Mouse (Mus musculus) liver, adult 2 months (tissue): ENCODE results near the gene Ift52. TPM values are rescaled to one million over a fixed set of nuclear protein-coding genes. Genes with fewer than 3 reads are reported as not detected.

Experiments used
- DNase-seq: peaks from one replicate; pipeline ENCODE4 v3.0.0-alpha.2; 2011; ENCODE audit warnings: low read depth, low spot score; ENCODE audit errors: extremely low read depth
- H3K27ac ChIP-seq: fragments of 200-500 bp; replicated peaks from 2 replicates; pipeline ENCODE4 v1.5.1; 2012; ENCODE audit warnings: low read depth, mild to moderate bottlenecking, control low read depth, inconsistent platforms, low read length; ENCODE audit not compliant: insufficient read depth
- H3K27me3 ChIP-seq: fragments of 200-500 bp; 2 replicates; pipeline ENCODE4 v1.6.1; 2012; ENCODE audit warnings: mild to moderate bottlenecking, moderate library complexity, low read length, inconsistent platforms; ENCODE audit not compliant: control insufficient read depth, insufficient read depth
- H3K36me3 ChIP-seq: fragments of 200-500 bp; 2 replicates; pipeline ENCODE4 v1.6.1; 2012; ENCODE audit warnings: low read length, inconsistent platforms; ENCODE audit not compliant: control insufficient read depth, insufficient read depth
- H3K4me1 ChIP-seq: fragments of 200-500 bp; 2 replicates; pipeline ENCODE4 v1.6.1; 2011; ENCODE audit warnings: low read length; ENCODE audit not compliant: control insufficient read depth, insufficient read depth
- H3K4me3 ChIP-seq: fragments of 200-500 bp; 2 replicates; pipeline ENCODE4 v1.5.1; 2011; ENCODE audit warnings: low read depth, mild to moderate bottlenecking, control low read depth, low read length, moderate library complexity; ENCODE audit not compliant: insufficient read depth
- H3K79me2 ChIP-seq: fragments of 200-500 bp; 2 replicates; pipeline ENCODE4 v1.6.1; 2012; ENCODE audit warnings: inconsistent platforms, mild to moderate bottlenecking, low read length, moderate library complexity; ENCODE audit not compliant: control insufficient read depth, insufficient read depth
- H3K9ac ChIP-seq: fragments of 200-500 bp; 2 replicates; pipeline ENCODE4 v1.6.1; 2012; ENCODE audit warnings: low read depth, mild to moderate bottlenecking, control low read depth, inconsistent platforms, low read length
- CTCF ChIP-seq: fragments of 200-500 bp; IDR thresholded peaks from 2 replicates; pipeline ENCODE4 v1.5.1; 2011; ENCODE audit warnings: low read depth, low read length, control low read depth
- POLR2A ChIP-seq: fragments of 200-500 bp; IDR thresholded peaks from 2 replicates; pipeline ENCODE4 v1.6.1; 2011; ENCODE audit warnings: low read length, control low read depth; ENCODE audit not compliant: insufficient read depth; ENCODE audit errors: extremely low read depth
- WGBS: fragments of 180-500 bp; shearing (Covaris S2); methylation state at CpG from one replicate; pipeline ENCODE4 v1.1.7; 2018; 5-methylcytosine and 5-hydroxymethylcytosine counted together
- polyA plus RNA-seq: library from polyadenylated mRNA; depleted of rRNA; stranded (reverse); fragments of >200 nt; gene quantifications from 2 replicates; pipeline ENCODE4 v1.2.3, GENCODE M21; 2012
- total RNA-seq: library from RNA; depleted of rRNA; stranded (reverse); fragments of >200 nt; gene quantifications from 2 replicates; pipeline ENCODE4 v1.2.3, GENCODE M21; 2014

Gene Ift52
- total and polyA plus RNA-seq, 2 experiments = 18.0 to 18.3 TPM

DNA sequence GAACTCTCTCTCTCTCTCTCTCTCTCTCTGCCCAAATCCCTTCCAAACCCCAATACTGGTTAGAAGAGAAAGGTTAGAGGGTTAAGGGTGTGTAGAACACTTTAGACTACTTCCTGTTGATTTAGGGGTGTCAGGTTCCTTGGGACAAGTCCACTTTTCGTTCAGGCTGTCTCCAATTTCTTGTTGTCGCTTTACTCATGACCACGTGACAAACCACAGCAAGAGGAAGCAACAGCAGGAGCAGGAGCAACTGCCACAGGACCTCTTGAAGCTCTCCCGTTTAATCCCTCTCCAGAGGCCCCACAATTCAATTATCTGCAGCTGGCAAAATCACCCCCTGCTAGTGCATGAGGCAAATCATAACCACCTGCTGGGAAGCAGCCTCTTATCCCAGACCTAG is 15.5 kb downstream of the Ift52 start:
- no peak for TF ChIP-seq POLR2A
- no peak for TF ChIP-seq CTCF
- 77% methylated on average over 4 of the region's 4 CpGs for WGBS
- DNase-seq = no peak
- H3K79me2 ChIP-seq = no peaks in the 10 kb centered on the region
- no peak overlapping the region for H3K9ac ChIP-seq
- H3K27me3 ChIP-seq = no peaks in the 10 kb centered on the region
- peaks cover 61% of the 10 kb centered on the region for H3K36me3 ChIP-seq
- no peaks in the 10 kb centered on the region for H3K4me1 ChIP-seq
- H3K27ac ChIP-seq = no peak overlapping the region
- H3K4me3 ChIP-seq = no peak overlapping the region

DNA sequence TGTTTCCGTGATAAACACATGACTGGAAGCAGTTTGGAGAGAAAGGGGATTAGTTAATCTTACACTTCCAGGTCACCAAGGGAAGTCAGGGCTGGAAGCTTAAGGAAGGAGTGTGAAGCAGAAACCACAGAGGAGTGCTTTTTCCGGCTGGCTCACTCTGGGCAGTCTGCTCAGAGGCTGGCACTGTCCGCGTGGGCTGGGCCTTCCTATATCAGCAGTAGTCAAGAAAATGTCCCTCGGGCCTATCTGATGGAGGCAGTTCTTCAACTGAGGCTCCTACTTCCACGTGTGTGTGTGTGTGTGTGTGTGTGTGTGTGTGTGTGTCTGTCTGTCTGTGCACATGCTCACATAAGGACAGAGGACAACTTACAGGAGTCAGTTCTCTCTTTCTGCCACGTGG is 22.8 kb downstream of the Ift52 start:
- Histone ChIP-seq H3K27ac (no peak overlapping the region), H3K4me3 (no peak overlapping the region), H3K27me3 (no peaks in the 10 kb centered on the region), H3K4me1 (no peaks in the 10 kb centered on the region), H3K36me3 (peaks cover 56% of the 10 kb centered on the region), H3K79me2 (no peaks in the 10 kb centered on the region), H3K9ac (no peak overlapping the region)
- DNase-seq = no peak
- TF ChIP-seq POLR2A = no peak
- TF ChIP-seq CTCF = no peak
- 88% methylated on average over 7 of the region's 7 CpGs for WGBS

DNA sequence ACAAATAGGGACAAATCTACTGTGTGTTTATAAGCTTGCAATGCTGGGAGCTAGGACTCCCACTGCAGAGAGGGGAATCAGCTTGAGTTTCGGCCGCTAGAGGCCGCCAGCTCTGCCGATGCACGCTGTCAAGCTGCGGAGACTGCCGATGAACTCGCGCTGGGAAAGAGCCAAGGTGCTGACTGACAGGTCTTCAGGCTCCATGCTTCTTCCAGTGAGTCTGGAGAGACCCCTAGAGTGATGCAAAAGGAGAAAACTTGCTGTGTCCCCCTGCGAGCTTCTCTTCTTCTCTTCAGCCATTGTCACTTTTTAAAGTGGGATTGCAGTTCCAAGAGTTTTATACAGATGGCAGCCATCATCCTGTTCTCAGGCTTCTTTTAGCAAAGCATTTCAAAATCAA is 31.0 kb downstream of the Ift52 start:
- Histone ChIP-seq H3K9ac (no peak overlapping the region), H3K4me1 (no peaks in the 10 kb centered on the region), H3K36me3 (peaks cover 31% of the 10 kb centered on the region), H3K27ac (no peak overlapping the region), H3K79me2 (no peaks in the 10 kb centered on the region), H3K4me3 (no peak overlapping the region), H3K27me3 (no peaks in the 10 kb centered on the region)
- DNase-seq = peak; percentile 54
- TF ChIP-seq CTCF (peak; percentile 96), POLR2A (no peak)
- WGBS = 2% methylated on average over 10 of the region's 10 CpGs

- DNase-seq = no peak
- Histone ChIP-seq H3K79me2 (no peaks in the 10 kb centered on the region), H3K27me3 (no peaks in the 10 kb centered on the region), H3K27ac (no peak overlapping the region), H3K4me3 (no peak overlapping the region), H3K9ac (no peak overlapping the region), H3K36me3 (peaks cover 23% of the 10 kb centered on the region), H3K4me1 (no peaks in the 10 kb centered on the region)
- WGBS = 93% methylated on average over 2 of the region's 2 CpGs
- TF ChIP-seq POLR2A = no peak
Measured at GRCm38 (mm10) chr2:163049116-163049515, 32.0 kb downstream of the Ift52 start.

DNA sequence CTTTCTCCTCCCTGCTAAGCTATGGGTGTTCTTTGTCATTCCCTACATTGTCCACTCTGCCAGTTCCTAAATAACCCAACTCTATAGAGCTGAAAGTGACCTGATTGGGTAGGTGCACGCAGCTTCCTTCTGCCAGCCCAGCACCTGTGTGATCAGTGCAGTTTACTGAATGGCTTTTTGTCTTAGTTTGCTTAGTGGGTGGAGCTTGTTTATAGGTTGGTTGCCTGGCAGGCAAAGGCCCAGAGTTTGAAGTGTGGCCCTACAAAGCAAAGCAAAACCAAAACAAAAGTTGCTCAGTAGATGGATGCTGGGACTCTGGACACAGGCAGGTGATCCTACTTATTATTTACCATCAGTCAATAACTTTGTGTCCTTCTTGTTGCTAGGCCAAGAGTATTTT is 34.5 kb downstream of the Ift52 start:
- TF ChIP-seq POLR2A (no peak), CTCF (no peak)
- Histone ChIP-seq H3K27ac (no peak overlapping the region), H3K79me2 (no peaks in the 10 kb centered on the region), H3K9ac (no peak overlapping the region), H3K27me3 (peaks cover 3% of the 10 kb centered on the region; the same call in 1 of the 2 replicates), H3K4me3 (no peak overlapping the region), H3K4me1 (no peaks in the 10 kb centered on the region), H3K36me3 (peaks cover 2% of the 10 kb centered on the region; the same call in 1 of the 2 replicates)
- no peak for DNase-seq
- WGBS = 33% methylated on average over 1 of the region's 1 CpGs

DNA sequence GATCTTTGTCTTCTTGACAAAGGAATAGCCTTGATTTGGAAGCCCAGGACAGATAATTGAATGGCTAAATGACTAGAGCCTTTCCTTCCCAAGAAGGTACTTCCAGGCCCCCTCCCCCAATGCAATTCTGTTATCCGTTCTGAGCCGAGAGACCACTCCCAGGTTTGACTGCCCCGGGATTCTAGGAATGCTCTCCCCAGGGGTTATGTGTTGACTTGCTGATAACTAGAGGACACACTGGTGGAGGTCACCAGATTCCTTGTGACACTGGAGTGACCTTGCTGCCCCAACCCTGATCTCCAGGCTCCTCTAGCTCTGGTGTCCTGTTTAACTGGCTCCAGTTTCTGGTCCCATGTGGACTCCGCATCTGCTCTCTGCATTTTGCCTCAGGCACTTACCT is 34.9 kb downstream of the Ift52 start:
- H3K27me3 ChIP-seq = peaks cover 3% of the 10 kb centered on the region; the same call in 1 of the 2 replicates
- H3K4me3 ChIP-seq = no peak overlapping the region
- H3K27ac ChIP-seq = no peak overlapping the region
- H3K4me1 ChIP-seq = no peaks in the 10 kb centered on the region
- no peaks in the 10 kb centered on the region for H3K79me2 ChIP-seq
- no peak overlapping the region for H3K9ac ChIP-seq
- no peaks in the 10 kb centered on the region for H3K36me3 ChIP-seq
- 67% methylated on average over 4 of the region's 4 CpGs for WGBS
- no peak for DNase-seq
- TF ChIP-seq POLR2A (no peak), CTCF (no peak)
